Mouse (Mus musculus) midbrain, embryonic 14.5 days (tissue): ENCODE measurements around the gene Epb41. TPM values are rescaled to one million over a fixed set of nuclear protein-coding genes. Genes with fewer than 3 reads are reported as not detected.

ENCODE experiments used
- ATAC-seq: fragments of 200-750 bp; cut with Nextera tagmentation; 2 replicates; pipeline ENCODE4 v1.8.0; 2017; ENCODE audit warnings: moderate number of reproducible peaks, moderate library complexity; ENCODE audit not compliant: low FRiP score, low TSS enrichment
- DNase-seq: peaks from one replicate; pipeline ENCODE4 v3.0.0-alpha.2; 2015
- H3K27ac ChIP-seq: fragments of 300-500 bp; sonication (generic); replicated peaks from 2 replicates; pipeline ENCODE4 v1.5.1; 2014; ENCODE audit warnings: mild to moderate bottlenecking, low read depth, low read length, moderate library complexity
- H3K27me3 ChIP-seq: fragments of 300-500 bp; sonication (generic); 2 replicates; pipeline ENCODE4 v1.6.1; 2014; ENCODE audit warnings: low read length, control low read depth, mixed read lengths; ENCODE audit not compliant: control insufficient read depth, insufficient read depth
- H3K36me3 ChIP-seq: fragments of 300-500 bp; sonication (generic); 2 replicates; pipeline ENCODE4 v1.6.1; 2014; ENCODE audit warnings: low read length, control low read depth; ENCODE audit not compliant: control insufficient read depth, insufficient read depth
- H3K4me1 ChIP-seq: fragments of 300-500 bp; sonication (generic); 2 replicates; pipeline ENCODE4 v1.6.1; 2014; ENCODE audit warnings: mild to moderate bottlenecking, antibody characterized with exemption, low read length, control low read depth; ENCODE audit not compliant: control insufficient read depth, insufficient read depth
- H3K4me2 ChIP-seq: fragments of 300-500 bp; sonication (generic); 2 replicates; pipeline ENCODE4 v1.6.1; 2014; ENCODE audit warnings: mild to moderate bottlenecking, low read length, moderate library complexity
- H3K4me3 ChIP-seq: fragments of 300-500 bp; sonication (generic); replicated peaks from 2 replicates; pipeline ENCODE4 v1.5.1; 2014; ENCODE audit warnings: low read depth, low read length
- H3K9ac ChIP-seq: fragments of 300-500 bp; sonication (generic); replicated peaks from 2 replicates; pipeline ENCODE4 v1.6.1; 2014; ENCODE audit warnings: mild to moderate bottlenecking, low read length, moderate library complexity
- H3K9me3 ChIP-seq: fragments of 300-500 bp; sonication (generic); 2 replicates; pipeline ENCODE4 v1.6.1; 2016; ENCODE audit warnings: low read length, control low read depth, mixed read lengths; ENCODE audit not compliant: control insufficient read depth
- WGBS: fragments of 180-500 bp; shearing (Covaris S2); extraction: QIAGEN DNeasy Blood & Tissue Kit; methylation state at CpG from one replicate; pipeline ENCODE4 v1.1.7; 2014; 5-methylcytosine and 5-hydroxymethylcytosine counted together
- polyA plus RNA-seq: library from polyadenylated mRNA; unstranded; fragments of >200 nt; fragmentation: Nextera tagmentation; extraction: Ambion mirVana; gene quantifications from 2 replicates; pipeline ENCODE4 v1.2.1, GENCODE M21; 2014

Gene Epb41
- polyA plus RNA-seq, 1 experiment from 2014 or later: 116 TPM

GRCm38 (mm10) chr4:132018547-132018946, 56.6 kb downstream of the Epb41 start:
- DNase-seq: no peak
- no peak overlapping the region for H3K4me3 ChIP-seq
- no peak overlapping the region for H3K4me2 ChIP-seq
- no peaks in the 10 kb centered on the region for H3K36me3 ChIP-seq
- no peak for ATAC-seq
- H3K27ac ChIP-seq: no peak overlapping the region
- H3K4me1 ChIP-seq: peaks cover 9% of the 10 kb centered on the region
- H3K9me3 ChIP-seq: no peaks in the 10 kb centered on the region
- 21% methylated on average over 4 of the region's 4 CpGs for WGBS
- H3K9ac ChIP-seq: no peak overlapping the region
- H3K27me3 ChIP-seq: no peaks in the 10 kb centered on the region

GRCm38 (mm10) chr4:132015374-132015773, 59.7 kb downstream of the Epb41 start:
- Histone ChIP-seq H3K27me3 (no peaks in the 10 kb centered on the region), H3K4me1 (peaks cover 13% of the 10 kb centered on the region), H3K27ac (no peak overlapping the region), H3K36me3 (no peaks in the 10 kb centered on the region), H3K4me3 (no peak overlapping the region), H3K9me3 (no peaks in the 10 kb centered on the region), H3K9ac (no peak overlapping the region), H3K4me2 (no peak overlapping the region)
- WGBS: 66% methylated on average over 3 of the region's 3 CpGs
- DNase-seq (no peak), ATAC-seq (no peak)

GRCm38 (mm10) chr4:132011619-132012018, 63.5 kb downstream of the Epb41 start:
- WGBS: 27% methylated on average over 3 of the region's 3 CpGs
- peaks cover 5% of the 10 kb centered on the region; the same call in 1 of the 2 replicates for H3K4me1 ChIP-seq
- H3K9ac ChIP-seq: no peak overlapping the region
- peaks cover 3% of the 10 kb centered on the region; the same call in 1 of the 2 replicates for H3K36me3 ChIP-seq
- no peak overlapping the region for H3K4me3 ChIP-seq
- no peaks in the 10 kb centered on the region for H3K27me3 ChIP-seq
- no peaks in the 10 kb centered on the region for H3K9me3 ChIP-seq
- H3K4me2 ChIP-seq: no peak overlapping the region
- H3K27ac ChIP-seq: no peak overlapping the region
- no peak for DNase-seq
- ATAC-seq: no peak

GRCm38 (mm10) chr4:132010416-132010815, 64.7 kb downstream of the Epb41 start:
- ATAC-seq (no peak), DNase-seq (no peak)
- 82% methylated on average over 8 of the region's 8 CpGs for WGBS

GRCm38 (mm10) chr4:132008191-132008590, 66.9 kb downstream of the Epb41 start:
- peaks cover 5% of the 10 kb centered on the region; the same call in 1 of the 2 replicates for H3K4me1 ChIP-seq
- 70% methylated on average over 5 of the region's 5 CpGs for WGBS
- H3K27ac ChIP-seq: no peak overlapping the region
- no peak overlapping the region for H3K4me2 ChIP-seq
- DNase-seq (no peak), ATAC-seq (no peak)
- no peaks in the 10 kb centered on the region for H3K9me3 ChIP-seq
- H3K4me3 ChIP-seq: no peak overlapping the region
- no peak overlapping the region for H3K9ac ChIP-seq
- peaks cover 30% of the 10 kb centered on the region for H3K36me3 ChIP-seq
- H3K27me3 ChIP-seq: no peaks in the 10 kb centered on the region

More at GRCm38 (mm10) chr4:132010416-132010815, 64.7 kb downstream of the Epb41 start:
- no peak overlapping the region for H3K4me3 ChIP-seq
- no peak overlapping the region for H3K9ac ChIP-seq
- no peak overlapping the region for H3K27ac ChIP-seq
- no peak overlapping the region for H3K4me2 ChIP-seq
- peaks cover 5% of the 10 kb centered on the region; the same call in 1 of the 2 replicates for H3K4me1 ChIP-seq
- peaks cover 14% of the 10 kb centered on the region for H3K36me3 ChIP-seq
- no peaks in the 10 kb centered on the region for H3K27me3 ChIP-seq
- no peaks in the 10 kb centered on the region for H3K9me3 ChIP-seq

GRCm38 (mm10) chr4:132007123-132007522, 68.0 kb downstream of the Epb41 start:
- H3K36me3 ChIP-seq: peaks cover 37% of the 10 kb centered on the region
- no peak overlapping the region for H3K4me3 ChIP-seq
- peaks cover 5% of the 10 kb centered on the region; the same call in 1 of the 2 replicates for H3K4me1 ChIP-seq
- H3K27me3 ChIP-seq: no peaks in the 10 kb centered on the region
- H3K4me2 ChIP-seq: no peak overlapping the region
- no peak overlapping the region for H3K27ac ChIP-seq
- H3K9me3 ChIP-seq: no peaks in the 10 kb centered on the region
- no peak overlapping the region for H3K9ac ChIP-seq
- WGBS: 88% methylated on average over 7 of the region's 7 CpGs
- DNase-seq (no peak), ATAC-seq (no peak)

GRCm38 (mm10) chr4:131998641-131999040, 76.5 kb downstream of the Epb41 start:
- Histone ChIP-seq H3K9me3 (no peaks in the 10 kb centered on the region), H3K27ac (no peak overlapping the region), H3K4me1 (no peaks in the 10 kb centered on the region), H3K36me3 (peaks cover 39% of the 10 kb centered on the region), H3K4me2 (no peak overlapping the region), H3K27me3 (no peaks in the 10 kb centered on the region), H3K9ac (no peak overlapping the region), H3K4me3 (no peak overlapping the region)
- 71% methylated on average over 7 of the region's 7 CpGs for WGBS
- DNase-seq: no peak
- ATAC-seq: no peak

GRCm38 (mm10) chr4:131997476-131997875, 77.6 kb downstream of the Epb41 start:
- Histone ChIP-seq H3K27ac (no peak overlapping the region), H3K4me1 (no peaks in the 10 kb centered on the region), H3K4me2 (no peak overlapping the region), H3K36me3 (peaks cover 31% of the 10 kb centered on the region), H3K4me3 (no peak overlapping the region), H3K9me3 (no peaks in the 10 kb centered on the region), H3K9ac (no peak overlapping the region), H3K27me3 (no peaks in the 10 kb centered on the region)
- DNase-seq (no peak), ATAC-seq (no peak)
- 79% methylated on average over 5 of the region's 5 CpGs for WGBS

- Histone ChIP-seq H3K27me3 (no peaks in the 10 kb centered on the region), H3K36me3 (peaks cover 31% of the 10 kb centered on the region), H3K9me3 (no peaks in the 10 kb centered on the region), H3K9ac (no peak overlapping the region), H3K4me3 (no peak overlapping the region), H3K27ac (no peak overlapping the region), H3K4me1 (no peaks in the 10 kb centered on the region), H3K4me2 (no peak overlapping the region)
- 27% methylated on average over 5 of the region's 5 CpGs for WGBS
- ATAC-seq (no peak), DNase-seq (no peak)
Measured at GRCm38 (mm10) chr4:131996985-131997384, 78.1 kb downstream of the Epb41 start.
